In genomic region chr10:75564687-75565265, GRCm38 (mm10) we compare ENCODE assay signal across 20 mouse cellular contexts. TPM values are rescaled to one million over a fixed set of nuclear protein-coding genes. Genes with fewer than 3 reads are reported as not detected.
DNase-seq lines count a peak whose midpoint lies in the region; ATAC-seq and TF ChIP-seq lines count a peak whose summit lies in the region.
"Had no signal": no experiment of that assay in that cellular context is flagged by ENCODE, and none has a peak within 500 bp of the region (broad histone marks: within the 10 kb centered on the region; RNA-seq: fewer than 3 reads in every experiment).

No protein-coding gene starts in this region.

- H3K36me3 ChIP-seq in spleen, adult 2 months (ENCODE audit: control insufficient read depth, insufficient read depth, low read length) = no peaks in the 10 kb centered on the region
- H3K36me3 ChIP-seq in intestine, embryonic 16.5 days (ENCODE audit: control insufficient read depth, insufficient read depth, low read length) = no peaks in the 10 kb centered on the region
- H3K36me3 ChIP-seq: G1E had no signal

- H3K9ac ChIP-seq in intestine, embryonic 16.5 days (ENCODE audit: low read depth, low read length) = peak overlapping the region; percentile 62
- H3K9ac ChIP-seq: hindbrain, embryonic 14.5 days had no signal

- no peak for ATAC-seq in intestine, embryonic 16.5 days
- ATAC-seq: midbrain, embryonic 16.5 days had no signal

- WGBS in spleen, adult 2 months = 60% methylated on average over 12 of the region's 12 CpGs
- 83% methylated on average over 12 of the region's 12 CpGs for WGBS in intestine, embryonic 16.5 days

- H3K4me3 ChIP-seq in spleen, adult 2 months (ENCODE audit: extremely low read depth, insufficient read depth, insufficient read length) = 0 out of 2 replicates have a peak overlapping the region, but pooled peaks have one; percentile 6
- peak overlapping the region; percentile 29 for H3K4me3 ChIP-seq in intestine, embryonic 16.5 days (ENCODE audit: low read length)
- H3K4me3 ChIP-seq: erythroblast, embryonic 14.5 days had no signal

- no peak for TF ChIP-seq CTCF in spleen, adult 2 months (IDR thresholded peaks at IDR 0.05; ENCODE audit: extremely low read depth, insufficient read depth, insufficient read length, insufficient replicate concordance)

- H3K27ac ChIP-seq in spleen, adult 2 months (ENCODE audit: insufficient read depth, low read length) = peak overlapping the region; percentile 79
- peak overlapping the region; percentile 92 for H3K27ac ChIP-seq in intestine, embryonic 16.5 days (ENCODE audit: low read length)
- H3K27ac ChIP-seq: hindbrain, embryonic 14.5 days; macrophage had no signal

- TF ChIP-seq POLR2A in spleen, adult 2 months (IDR thresholded peaks at IDR 0.05; ENCODE audit: low read depth, low read length) = no peak

- no peaks in the 10 kb centered on the region for H3K9me3 ChIP-seq in intestine, embryonic 16.5 days (ENCODE audit: control insufficient read depth, low read length)
- H3K9me3 ChIP-seq: G1E had no signal

- H3K4me1 ChIP-seq in spleen, adult 2 months (ENCODE audit: control insufficient read depth, insufficient read depth, insufficient read length) = peaks cover 20% of the 10 kb centered on the region
- peaks cover 15% of the 10 kb centered on the region for H3K4me1 ChIP-seq in intestine, embryonic 16.5 days (ENCODE audit: control insufficient read depth, insufficient read depth, low read length)

- H3K27me3 ChIP-seq in spleen, adult 2 months (ENCODE audit: control insufficient read depth, insufficient read depth, low read length) = peaks cover 6% of the 10 kb centered on the region
- peaks cover 12% of the 10 kb centered on the region for H3K27me3 ChIP-seq in intestine, embryonic 16.5 days (replicated peaks; ENCODE audit: control insufficient read depth, insufficient read depth, low read length)

- H3K4me2 ChIP-seq in intestine, embryonic 16.5 days (ENCODE audit: low read depth, low read length) = peak overlapping the region; percentile 34
- H3K4me2 ChIP-seq: hindbrain, embryonic 14.5 days had no signal

- peak; percentile 16 for DNase-seq in kidney, adult 18-20 months
- DNase-seq in kidney, adult 8-10 months = no peak
- no peak for DNase-seq in spleen, adult 2 months (ENCODE audit: low read depth in 1 of 2, low spot score in 2 of 2)
- no peak for DNase-seq in spleen, postnatal 10 days (ENCODE audit: low spot score in 2 of 2)
- DNase-seq in adrenal gland, postnatal 25 days = no peak
- no peak for DNase-seq in cerebellum, adult 9-11 months
- no peak for DNase-seq in B cell, adult 2 months
- DNase-seq: adrenal gland, adult 8-10 months; cerebellum, adult 8-10 months; heart, postnatal 10 days; lung, adult 2 months; right cerebral cortex, postnatal 25 days had no signal

RNA-seq across cellular contexts. Expression of gene Ggt1, which starts 3.4 kb away (rescaled TPM):
- 15.5 and 19.1 TPM in 2 replicates for polyA plus RNA-seq in spleen, adult 2 months (2012; rRNA removed)
- polyA plus RNA-seq in intestine, embryonic 16.5 days (2015; fragmentation: Nextera tagmentation; extraction: Ambion mirVana) = 115 and 144 TPM in 2 replicates
- not detected in 2 replicates for total RNA-seq in adrenal gland, postnatal 25 days (2021)
- total RNA-seq: G1E; gastrocnemius, adult 8-10 months; heart, adult 8-10 months; heart, postnatal 10 days had no signal
- polyA plus RNA-seq: erythroblast, embryonic 14.5 days; G1E; macrophage had no signal

RNA-seq across cellular contexts. Expression of gene Lrrc75b, which starts 4.6 kb away (rescaled TPM):
- polyA plus RNA-seq in spleen, adult 2 months (2012; rRNA removed) = 1.3 and 1.7 TPM in 2 replicates
- 1.9 and 2.7 TPM in 2 replicates for polyA plus RNA-seq in intestine, embryonic 16.5 days (2015; fragmentation: Nextera tagmentation; extraction: Ambion mirVana)
- 0.67 TPM in 1 of 2 replicates, not detected in the other for total RNA-seq in adrenal gland, postnatal 25 days (2021)
- polyA plus RNA-seq: erythroblast, embryonic 14.5 days; G1E; macrophage had no signal

RNA-seq across cellular contexts. Expression of gene Ggt5, which starts 24.4 kb away (rescaled TPM):
- 60.0 and 70.9 TPM in 2 replicates for polyA plus RNA-seq in spleen, adult 2 months (2012; rRNA removed)
- polyA plus RNA-seq in intestine, embryonic 16.5 days (2015; fragmentation: Nextera tagmentation; extraction: Ambion mirVana) = 8.6 and 8.8 TPM in 2 replicates
- total RNA-seq in adrenal gland, postnatal 25 days (2021) = 5.9 and 6.8 TPM in 2 replicates
- polyA plus RNA-seq: erythroblast, embryonic 14.5 days; G1E had no signal

RNA-seq across cellular contexts. Expression of gene Gucd1, which starts 47.0 kb away (rescaled TPM):
- polyA plus RNA-seq in spleen, adult 2 months (2012; rRNA removed) = 87.2 and 96.1 TPM in 2 replicates
- 55.5 and 63.0 TPM in 2 replicates for polyA plus RNA-seq in intestine, embryonic 16.5 days (2015; fragmentation: Nextera tagmentation; extraction: Ambion mirVana)
- total RNA-seq in adrenal gland, postnatal 25 days (2021) = 28.8 and 32.0 TPM in 2 replicates

RNA-seq across cellular contexts. Expression of gene Snrpd3, which starts 47.4 kb away (rescaled TPM):
- 12.8 and 13.2 TPM in 2 replicates for polyA plus RNA-seq in spleen, adult 2 months (2012; rRNA removed)
- polyA plus RNA-seq in intestine, embryonic 16.5 days (2015; fragmentation: Nextera tagmentation; extraction: Ambion mirVana) = 136 and 144 TPM in 2 replicates
- 82.5 and 104 TPM in 2 replicates for total RNA-seq in adrenal gland, postnatal 25 days (2021)
